Mouse (Mus musculus) hindbrain, embryonic 13.5 days (tissue): ENCODE results near the gene Fstl5. TPM values are rescaled to one million over a fixed set of nuclear protein-coding genes. Genes with fewer than 3 reads are reported as not detected.
"Not testable (repeated sequence)": the region's sequence is repeated elsewhere in the genome, so short reads cannot be mapped to it uniquely, and the experiment has no call there.

Experiments used
- ATAC-seq: fragments of 200-750 bp; cut with Nextera tagmentation; 2 replicates; pipeline ENCODE4 v1.8.0; 2017; ENCODE audit warnings: moderate TSS enrichment; ENCODE audit not compliant: low FRiP score
- H3K27ac ChIP-seq: fragments of 300-500 bp; sonication (generic); 2 replicates; pipeline ENCODE4 v1.5.1; 2015; ENCODE audit warnings: inconsistent platforms, mild to moderate bottlenecking, moderate library complexity
- H3K27me3 ChIP-seq: fragments of 300-500 bp; sonication (generic); 2 replicates; pipeline ENCODE4 v1.6.1; 2015; ENCODE audit warnings: mild to moderate bottlenecking, inconsistent platforms
- H3K36me3 ChIP-seq: fragments of 300-500 bp; sonication (generic); 2 replicates; pipeline ENCODE4 v1.6.1; 2015; ENCODE audit warnings: mild to moderate bottlenecking, inconsistent platforms
- H3K4me1 ChIP-seq: fragments of 300-500 bp; sonication (generic); replicated peaks from 2 replicates; pipeline ENCODE4 v1.6.1; 2015; ENCODE audit warnings: inconsistent platforms
- H3K4me2 ChIP-seq: fragments of 300-500 bp; sonication (generic); 2 replicates; pipeline ENCODE4 v1.6.1; 2015; ENCODE audit warnings: inconsistent platforms, mild to moderate bottlenecking, moderate library complexity
- H3K4me3 ChIP-seq: fragments of 300-500 bp; sonication (generic); 2 replicates; pipeline ENCODE4 v1.5.1; 2015; ENCODE audit warnings: mild to moderate bottlenecking, inconsistent platforms
- H3K9ac ChIP-seq: fragments of 300-500 bp; sonication (generic); 2 replicates; pipeline ENCODE4 v1.6.1; 2015; ENCODE audit warnings: mild to moderate bottlenecking, inconsistent platforms
- H3K9me3 ChIP-seq: fragments of 300-500 bp; sonication (generic); 2 replicates; pipeline ENCODE4 v1.6.1; 2016; ENCODE audit warnings: inconsistent platforms
- WGBS: fragments of 180-500 bp; shearing (Covaris S2); methylation state at CpG from one replicate; pipeline ENCODE4 v1.1.7; 2015; 5-methylcytosine and 5-hydroxymethylcytosine counted together
- polyA plus RNA-seq: library from polyadenylated mRNA; unstranded; fragments of >200 nt; fragmentation: Nextera tagmentation; extraction: Ambion mirVana; gene quantifications from 2 replicates; pipeline ENCODE4 v1.2.1, GENCODE M21; 2015

Fstl5 gene
- polyA plus RNA-seq, 1 experiment from 2014 or later = 55.0 TPM

GRCm38 (mm10) chr3:76316991-76317390 lies 242.9 kb downstream of the Fstl5 start:
- Histone ChIP-seq H3K36me3 (no peaks in the 10 kb centered on the region), H3K9ac (no peak overlapping the region), H3K4me2 (no peak overlapping the region), H3K4me1 (no peaks in the 10 kb centered on the region), H3K9me3 (0 out of 2 replicates have a peak, but pooled peaks cover 3% of the 10 kb centered on the region), H3K27ac (no peak overlapping the region), H3K4me3 (no peak overlapping the region), H3K27me3 (no peaks in the 10 kb centered on the region)
- 92% methylated on average over 3 of the region's 3 CpGs for WGBS
- ATAC-seq = no peak

- H3K4me1 ChIP-seq = no peaks in the 10 kb centered on the region
- H3K4me2 ChIP-seq = no peak overlapping the region
- no peaks in the 10 kb centered on the region for H3K36me3 ChIP-seq
- 0 out of 2 replicates have a peak, but pooled peaks cover 3% of the 10 kb centered on the region for H3K9me3 ChIP-seq
- no peak overlapping the region for H3K27ac ChIP-seq
- no peak overlapping the region for H3K9ac ChIP-seq
- ATAC-seq = no peak
- 93% methylated on average over 4 of the region's 4 CpGs for WGBS
- H3K27me3 ChIP-seq = no peaks in the 10 kb centered on the region
- H3K4me3 ChIP-seq = no peak overlapping the region
These were observed 245.5 kb downstream of the Fstl5 start for GRCm38 (mm10) chr3:76319531-76319930.

- H3K9me3 ChIP-seq = 0 out of 2 replicates have a peak, but pooled peaks cover 3% of the 10 kb centered on the region
- no peak for ATAC-seq
- H3K4me1 ChIP-seq = no peaks in the 10 kb centered on the region
- 92% methylated on average over 1 of the region's 1 CpGs for WGBS
- no peak overlapping the region for H3K4me3 ChIP-seq
- no peak overlapping the region for H3K4me2 ChIP-seq
- H3K27ac ChIP-seq = no peak overlapping the region
- no peaks in the 10 kb centered on the region for H3K36me3 ChIP-seq
- H3K9ac ChIP-seq = no peak overlapping the region
- no peaks in the 10 kb centered on the region for H3K27me3 ChIP-seq
These were observed 248.4 kb downstream of the Fstl5 start for GRCm38 (mm10) chr3:76322431-76322830.

GRCm38 (mm10) chr3:76336922-76337321 lies 262.9 kb downstream of the Fstl5 start:
- no peaks in the 10 kb centered on the region for H3K27me3 ChIP-seq
- H3K4me1 ChIP-seq = no peaks in the 10 kb centered on the region
- no peak overlapping the region for H3K9ac ChIP-seq
- H3K9me3 ChIP-seq = 0 out of 2 replicates have a peak, but pooled peaks cover 3% of the 10 kb centered on the region
- ATAC-seq = no peak
- H3K36me3 ChIP-seq = no peaks in the 10 kb centered on the region
- no peak overlapping the region for H3K4me2 ChIP-seq
- no peak overlapping the region for H3K4me3 ChIP-seq
- no peak overlapping the region for H3K27ac ChIP-seq
- 94% methylated on average over 4 of the region's 4 CpGs for WGBS

GRCm38 (mm10) chr3:76367000-76367399 lies 292.9 kb downstream of the Fstl5 start:
- Histone ChIP-seq H3K27ac (no peak overlapping the region), H3K27me3 (no peaks in the 10 kb centered on the region), H3K9ac (no peak overlapping the region), H3K4me3 (no peak overlapping the region), H3K36me3 (no peaks in the 10 kb centered on the region), H3K4me2 (no peak overlapping the region), H3K4me1 (no peaks in the 10 kb centered on the region), H3K9me3 (no peaks in the 10 kb centered on the region)
- no peak for ATAC-seq

GRCm38 (mm10) chr3:76369910-76370309 lies 295.8 kb downstream of the Fstl5 start:
- no peak overlapping the region for H3K27ac ChIP-seq
- H3K4me2 ChIP-seq = no peak overlapping the region
- WGBS = 83% methylated on average over 4 of the region's 4 CpGs
- H3K27me3 ChIP-seq = no peaks in the 10 kb centered on the region
- H3K9me3 ChIP-seq = no peaks in the 10 kb centered on the region
- no peaks in the 10 kb centered on the region for H3K4me1 ChIP-seq
- H3K36me3 ChIP-seq = no peaks in the 10 kb centered on the region
- no peak overlapping the region for H3K9ac ChIP-seq
- H3K4me3 ChIP-seq = no peak overlapping the region
- ATAC-seq = no peak

- H3K9me3 ChIP-seq = no peaks in the 10 kb centered on the region
- H3K27ac ChIP-seq = peak overlapping the region; percentile 50
- no peaks in the 10 kb centered on the region for H3K36me3 ChIP-seq
- 70% methylated on average over 6 of the region's 6 CpGs for WGBS
- H3K4me1 ChIP-seq = no peaks in the 10 kb centered on the region
- no peak overlapping the region for H3K4me3 ChIP-seq
- no peak overlapping the region for H3K9ac ChIP-seq
- no peaks in the 10 kb centered on the region for H3K27me3 ChIP-seq
- ATAC-seq = peak; percentile 55
- H3K4me2 ChIP-seq = no peak overlapping the region
These were observed 354.8 kb downstream of the Fstl5 start for GRCm38 (mm10) chr3:76428775-76429372.

- Histone ChIP-seq H3K27me3 (no peaks in the 10 kb centered on the region), H3K9ac (no peak overlapping the region), H3K4me1 (no peaks in the 10 kb centered on the region), H3K36me3 (no peaks in the 10 kb centered on the region), H3K4me3 (no peak overlapping the region), H3K4me2 (no peak overlapping the region), H3K27ac (no peak overlapping the region), H3K9me3 (no peaks in the 10 kb centered on the region)
- no peak for ATAC-seq
These were observed 393.3 kb downstream of the Fstl5 start for GRCm38 (mm10) chr3:76467229-76467874.

GRCm38 (mm10) chr3:76468147-76468546 lies 394.1 kb downstream of the Fstl5 start:
- Histone ChIP-seq H3K36me3 (no peaks in the 10 kb centered on the region), H3K4me1 (no peaks in the 10 kb centered on the region), H3K4me3 (no peak overlapping the region), H3K9ac (no peak overlapping the region), H3K27me3 (no peaks in the 10 kb centered on the region), H3K27ac (no peak overlapping the region), H3K9me3 (no peaks in the 10 kb centered on the region), H3K4me2 (no peak overlapping the region)
- ATAC-seq = no peak
- 79% methylated on average over 1 of the region's 1 CpGs for WGBS

GRCm38 (mm10) chr3:76507891-76508290 lies 433.8 kb downstream of the Fstl5 start:
- ATAC-seq, H3K27me3 ChIP-seq: not testable (repeated sequence)
- 86% methylated on average over 3 of the region's 3 CpGs for WGBS

GRCm38 (mm10) chr3:76508811-76509210 lies 434.7 kb downstream of the Fstl5 start:
- 95% methylated on average over 14 of the region's 14 CpGs for WGBS
- Histone ChIP-seq H3K27me3 (no peaks in the 10 kb centered on the region), H3K4me1 (no peaks in the 10 kb centered on the region), H3K4me2 (no peak overlapping the region), H3K9ac (no peak overlapping the region), H3K4me3 (no peak overlapping the region), H3K27ac (no peak overlapping the region), H3K36me3 (no peaks in the 10 kb centered on the region), H3K9me3 (no peaks in the 10 kb centered on the region)
- ATAC-seq = no peak

More at GRCm38 (mm10) chr3:76507891-76508290, 433.8 kb downstream of the Fstl5 start:
- not testable (repeated sequence) for H3K9ac ChIP-seq, H3K9me3 ChIP-seq, H3K36me3 ChIP-seq, H3K4me3 ChIP-seq, H3K4me1 ChIP-seq, H3K27ac ChIP-seq, H3K4me2 ChIP-seq

- no peaks in the 10 kb centered on the region for H3K27me3 ChIP-seq
- no peaks in the 10 kb centered on the region for H3K36me3 ChIP-seq
- H3K4me3 ChIP-seq = no peak overlapping the region
- H3K27ac ChIP-seq = no peak overlapping the region
- H3K9me3 ChIP-seq = no peaks in the 10 kb centered on the region
- no peak overlapping the region for H3K9ac ChIP-seq
- no peaks in the 10 kb centered on the region for H3K4me1 ChIP-seq
- no peak for ATAC-seq
- H3K4me2 ChIP-seq = no peak overlapping the region
These were observed 493.3 kb downstream of the Fstl5 start for GRCm38 (mm10) chr3:76567346-76567745.

- Histone ChIP-seq H3K9me3 (no peaks in the 10 kb centered on the region), H3K4me3 (no peak overlapping the region), H3K27ac (no peak overlapping the region), H3K4me2 (no peak overlapping the region), H3K9ac (no peak overlapping the region), H3K4me1 (no peaks in the 10 kb centered on the region), H3K36me3 (no peaks in the 10 kb centered on the region), H3K27me3 (no peaks in the 10 kb centered on the region)
- 53% methylated on average over 3 of the region's 3 CpGs for WGBS
- no peak for ATAC-seq
These were observed 498.4 kb downstream of the Fstl5 start for GRCm38 (mm10) chr3:76572478-76572877.
